Mouse (Mus musculus): ENCODE data around the gene Nedd9. TPM values are rescaled to one million over a fixed set of nuclear protein-coding genes. Genes with fewer than 3 reads are reported as not detected.
A peak's percentile ranks its signal among the peaks of the same experiment; 100 is the strongest.

Nedd9 gene
- polyA plus RNA-seq, 1 experiment from 2014 or later = 19.0 TPM

- Histone ChIP-seq H3K27me3 (replicated peaks) (peaks cover 4% of the 10 kb centered on the region; the same call in 1 of the 2 replicates), H3K27ac (ENCODE audit: poor library complexity, severe bottlenecking) (no peak overlapping the region), H3K4me2 (no peak overlapping the region), H3K9me3 (replicated peaks) (no peaks in the 10 kb centered on the region), H3K4me3 (no peak overlapping the region), H3K4me1 (replicated peaks) (peaks cover under 1% of the 10 kb centered on the region; the same call in 1 of the 2 replicates), H3K36me3 (no peaks in the 10 kb centered on the region), H3K9ac (no peak overlapping the region)
- WGBS = 81% methylated on average over 8 of the region's 8 CpGs
- no peak for ATAC-seq (ENCODE audit: insufficient number of reproducible peaks, low FRiP score)
Measured at GRCm38 (mm10) chr13:41491981-41492702, 5.0 kb upstream of the Nedd9 start.

- 84% methylated on average over 7 of the region's 7 CpGs for WGBS
- no peaks in the 10 kb centered on the region for H3K9me3 ChIP-seq (replicated peaks)
Measured at GRCm38 (mm10) chr13:41491522-41491921, 4.4 kb upstream of the Nedd9 start.

GRCm38 (mm10) chr13:41490282-41490681, 3.1 kb upstream of the Nedd9 start:
- H3K9me3 ChIP-seq (replicated peaks) = no peaks in the 10 kb centered on the region
- H3K36me3 ChIP-seq = no peaks in the 10 kb centered on the region
- WGBS = 82% methylated on average over 8 of the region's 8 CpGs
- no peak overlapping the region for H3K9ac ChIP-seq
- no peak overlapping the region for H3K27ac ChIP-seq (ENCODE audit: poor library complexity, severe bottlenecking)
- no peak overlapping the region for H3K4me2 ChIP-seq
- peaks cover 4% of the 10 kb centered on the region; the same call in 1 of the 2 replicates for H3K27me3 ChIP-seq (replicated peaks)
- no peak overlapping the region for H3K4me3 ChIP-seq
- peaks cover 6% of the 10 kb centered on the region for H3K4me1 ChIP-seq (replicated peaks)
- ATAC-seq (ENCODE audit: insufficient number of reproducible peaks, low FRiP score) = no peak

More at GRCm38 (mm10) chr13:41491522-41491921, 4.4 kb upstream of the Nedd9 start:
- H3K9ac ChIP-seq = no peak overlapping the region
- no peak for ATAC-seq (ENCODE audit: insufficient number of reproducible peaks, low FRiP score)
- no peaks in the 10 kb centered on the region for H3K36me3 ChIP-seq
- peaks cover 4% of the 10 kb centered on the region; the same call in 1 of the 2 replicates for H3K27me3 ChIP-seq (replicated peaks)
- no peak overlapping the region for H3K4me3 ChIP-seq
- no peak overlapping the region for H3K27ac ChIP-seq (ENCODE audit: poor library complexity, severe bottlenecking)
- no peak overlapping the region for H3K4me2 ChIP-seq
- H3K4me1 ChIP-seq (replicated peaks) = peaks cover 6% of the 10 kb centered on the region

- no peak overlapping the region for H3K27ac ChIP-seq (ENCODE audit: poor library complexity, severe bottlenecking)
- H3K4me3 ChIP-seq = no peak overlapping the region
- peaks cover 6% of the 10 kb centered on the region for H3K4me1 ChIP-seq (replicated peaks)
- no peak for ATAC-seq (ENCODE audit: insufficient number of reproducible peaks, low FRiP score)
- H3K9ac ChIP-seq = no peak overlapping the region
- H3K36me3 ChIP-seq = no peaks in the 10 kb centered on the region
- H3K9me3 ChIP-seq (replicated peaks) = no peaks in the 10 kb centered on the region
- whole genome bisulfite sequencing = 59% methylated on average over 9 of the region's 9 CpGs
- no peak overlapping the region for H3K4me2 ChIP-seq
- peaks cover 4% of the 10 kb centered on the region; the same call in 1 of the 2 replicates for H3K27me3 ChIP-seq (replicated peaks)
Measured at GRCm38 (mm10) chr13:41489705-41490275, 2.6 kb upstream of the Nedd9 start.

- Histone ChIP-seq H3K27ac (ENCODE audit: poor library complexity, severe bottlenecking) (0 out of 2 replicates have a peak overlapping the region, but pooled peaks have one; percentile 18), H3K4me3 (no peak overlapping the region), H3K9me3 (replicated peaks) (no peaks in the 10 kb centered on the region), H3K27me3 (replicated peaks) (0 out of 2 replicates have a peak, but pooled peaks cover 7% of the 10 kb centered on the region), H3K9ac (no peak overlapping the region), H3K4me1 (replicated peaks) (peaks cover 6% of the 10 kb centered on the region), H3K4me2 (no peak overlapping the region), H3K36me3 (no peaks in the 10 kb centered on the region)
- ATAC-seq (ENCODE audit: insufficient number of reproducible peaks, low FRiP score) = no peak
- 69% methylated on average over 2 of the region's 2 CpGs for WGBS
Measured at GRCm38 (mm10) chr13:41487409-41487743, 214 bp upstream of the Nedd9 start.

- Histone ChIP-seq H3K9ac (no peak overlapping the region), H3K9me3 (replicated peaks) (no peaks in the 10 kb centered on the region), H3K27ac (ENCODE audit: poor library complexity, severe bottlenecking) (no peak overlapping the region), H3K27me3 (replicated peaks) (peaks cover 3% of the 10 kb centered on the region; the same call in 1 of the 2 replicates), H3K36me3 (no peaks in the 10 kb centered on the region), H3K4me3 (no peak overlapping the region), H3K4me2 (no peak overlapping the region), H3K4me1 (replicated peaks) (peaks cover 6% of the 10 kb centered on the region)
- ATAC-seq (ENCODE audit: insufficient number of reproducible peaks, low FRiP score) = no peak
- 89% methylated on average over 7 of the region's 7 CpGs for WGBS
Measured at GRCm38 (mm10) chr13:41483966-41484365, 3.2 kb downstream of the Nedd9 start.

GRCm38 (mm10) chr13:41482408-41483011, 4.7 kb downstream of the Nedd9 start:
- H3K9ac ChIP-seq = no peak overlapping the region
- no peak overlapping the region for H3K4me3 ChIP-seq
- ATAC-seq (ENCODE audit: insufficient number of reproducible peaks, low FRiP score) = no peak
- 76% methylated on average over 3 of the region's 3 CpGs for WGBS
- H3K27ac ChIP-seq (ENCODE audit: poor library complexity, severe bottlenecking) = no peak overlapping the region
- no peaks in the 10 kb centered on the region for H3K9me3 ChIP-seq (replicated peaks)
- H3K4me1 ChIP-seq (replicated peaks) = peaks cover 6% of the 10 kb centered on the region
- H3K36me3 ChIP-seq = no peaks in the 10 kb centered on the region
- H3K27me3 ChIP-seq (replicated peaks) = peaks cover 6% of the 10 kb centered on the region; the same call in 1 of the 2 replicates
- no peak overlapping the region for H3K4me2 ChIP-seq

- 66% methylated on average over 15 of the region's 15 CpGs for WGBS
- no peak overlapping the region for H3K9ac ChIP-seq
- ATAC-seq (ENCODE audit: insufficient number of reproducible peaks, low FRiP score) = no peak
- no peaks in the 10 kb centered on the region for H3K4me1 ChIP-seq (replicated peaks)
- no peak overlapping the region for H3K4me2 ChIP-seq
- H3K27ac ChIP-seq (ENCODE audit: poor library complexity, severe bottlenecking) = no peak overlapping the region
- H3K36me3 ChIP-seq = no peaks in the 10 kb centered on the region
- H3K27me3 ChIP-seq (replicated peaks) = peaks cover 16% of the 10 kb centered on the region
- no peak overlapping the region for H3K4me3 ChIP-seq
- H3K9me3 ChIP-seq (replicated peaks) = no peaks in the 10 kb centered on the region
Measured at GRCm38 (mm10) chr13:41479737-41480435, 7.3 kb downstream of the Nedd9 start.

GRCm38 (mm10) chr13:41476216-41476615, 10.9 kb downstream of the Nedd9 start:
- Histone ChIP-seq H3K9me3 (replicated peaks) (no peaks in the 10 kb centered on the region), H3K27me3 (replicated peaks) (peaks cover 31% of the 10 kb centered on the region), H3K36me3 (no peaks in the 10 kb centered on the region), H3K4me2 (no peak overlapping the region), H3K27ac (ENCODE audit: poor library complexity, severe bottlenecking) (no peak overlapping the region), H3K4me3 (no peak overlapping the region), H3K9ac (no peak overlapping the region), H3K4me1 (replicated peaks) (no peaks in the 10 kb centered on the region)
- WGBS = 65% methylated on average over 4 of the region's 4 CpGs
- no peak for ATAC-seq (ENCODE audit: insufficient number of reproducible peaks, low FRiP score)

GRCm38 (mm10) chr13:41474365-41474764, 12.8 kb downstream of the Nedd9 start:
- Histone ChIP-seq H3K9me3 (replicated peaks) (no peaks in the 10 kb centered on the region), H3K9ac (no peak overlapping the region), H3K4me1 (replicated peaks) (no peaks in the 10 kb centered on the region), H3K4me3 (no peak overlapping the region), H3K4me2 (no peak overlapping the region), H3K36me3 (no peaks in the 10 kb centered on the region), H3K27me3 (replicated peaks) (peaks cover 38% of the 10 kb centered on the region), H3K27ac (ENCODE audit: poor library complexity, severe bottlenecking) (no peak overlapping the region)
- WGBS = 73% methylated on average over 5 of the region's 5 CpGs
- no peak for ATAC-seq (ENCODE audit: insufficient number of reproducible peaks, low FRiP score)

GRCm38 (mm10) chr13:41473504-41473903, 13.7 kb downstream of the Nedd9 start:
- Histone ChIP-seq H3K4me3 (no peak overlapping the region), H3K9me3 (replicated peaks) (no peaks in the 10 kb centered on the region), H3K4me1 (replicated peaks) (no peaks in the 10 kb centered on the region), H3K27me3 (replicated peaks) (peaks cover 41% of the 10 kb centered on the region), H3K27ac (ENCODE audit: poor library complexity, severe bottlenecking) (no peak overlapping the region), H3K4me2 (no peak overlapping the region), H3K36me3 (no peaks in the 10 kb centered on the region), H3K9ac (no peak overlapping the region)
- 87% methylated on average over 4 of the region's 4 CpGs for WGBS
- ATAC-seq (ENCODE audit: insufficient number of reproducible peaks, low FRiP score) = no peak

Data from heart, embryonic 12.5 days (tissue).